Mouse (Mus musculus) layer of hippocampus, adult 11-12 months (tissue): ENCODE measurements at regions not wholly inside any gene's neighbourhood (a gene's known extent, or its start where the extent isn't known, plus 50 kb on each side); places are given as distances from the start of the nearest gene placed in this dataset.
A peak's percentile ranks its signal among the peaks of the same experiment; 100 is the strongest.

Experiments
- DNase-seq: peaks from one replicate; pipeline ENCODE4 v3.0.0; 2022; ENCODE audit warnings: low spot score

- no peak for DNase-seq
Measured at GRCm38 (mm10) chr2:10816374-10816773, 355.5 kb upstream of the Prkcq start.

GRCm38 (mm10) chr2:10825278-10826133 is 346.4 kb upstream of the Prkcq start:
- peak; percentile 39 for DNase-seq

DNA sequence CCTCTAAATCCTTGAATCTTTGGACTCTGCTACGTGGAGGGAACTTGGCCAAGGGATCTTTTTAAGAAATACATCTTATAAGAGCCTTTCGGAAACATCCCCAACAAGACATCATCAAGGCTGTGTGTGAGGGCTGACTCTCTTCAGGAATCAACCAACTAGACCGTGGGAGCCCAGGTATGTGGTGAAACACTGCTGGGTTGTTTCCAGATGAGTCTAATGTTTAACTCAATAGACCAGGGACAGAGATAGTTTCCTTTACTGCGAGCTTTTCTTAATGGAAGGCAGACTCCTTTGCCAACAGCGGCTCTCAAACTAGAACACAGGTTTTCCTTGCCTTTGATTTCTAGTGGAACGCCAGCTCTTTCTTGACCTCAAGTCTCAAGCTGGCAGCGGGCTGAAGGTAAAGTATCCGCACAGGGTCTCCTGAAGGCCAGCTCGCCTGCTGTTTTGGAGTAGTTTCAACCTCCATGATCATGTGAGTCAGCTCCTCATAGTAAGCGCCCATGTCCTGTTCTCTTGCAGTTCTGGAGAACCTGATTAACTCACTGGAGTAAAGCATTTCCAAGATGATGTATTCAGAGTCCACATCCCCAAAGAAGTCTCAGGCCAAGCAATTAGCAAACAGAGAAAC is 345.7 kb upstream of the Prkcq start:
- no peak for DNase-seq

GRCm38 (mm10) chr2:10839976-10840375 is 331.9 kb upstream of the Prkcq start:
- DNase-seq = no peak

GRCm38 (mm10) chr2:10861654-10862292 is 310.1 kb upstream of the Prkcq start:
- DNase-seq = no peak

DNA sequence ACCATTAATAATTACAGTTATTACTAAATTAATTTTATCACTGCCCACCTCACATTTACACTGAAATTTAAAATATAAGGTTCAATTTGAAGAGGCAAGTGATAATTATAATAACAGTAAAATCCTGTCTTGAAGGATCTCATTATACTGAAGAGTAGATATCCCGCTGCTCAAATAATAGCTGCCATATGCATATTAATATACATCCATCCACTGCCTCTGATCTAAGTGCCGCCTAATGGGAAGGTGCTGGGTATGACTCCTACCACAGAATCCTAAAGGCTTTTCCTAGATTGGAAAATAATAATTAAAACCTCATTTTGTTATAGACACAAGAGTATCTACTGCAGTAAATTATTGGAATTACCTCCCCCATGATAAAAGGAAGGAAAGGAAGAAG is 307.5 kb upstream of the Prkcq start:
- no peak for DNase-seq

DNA sequence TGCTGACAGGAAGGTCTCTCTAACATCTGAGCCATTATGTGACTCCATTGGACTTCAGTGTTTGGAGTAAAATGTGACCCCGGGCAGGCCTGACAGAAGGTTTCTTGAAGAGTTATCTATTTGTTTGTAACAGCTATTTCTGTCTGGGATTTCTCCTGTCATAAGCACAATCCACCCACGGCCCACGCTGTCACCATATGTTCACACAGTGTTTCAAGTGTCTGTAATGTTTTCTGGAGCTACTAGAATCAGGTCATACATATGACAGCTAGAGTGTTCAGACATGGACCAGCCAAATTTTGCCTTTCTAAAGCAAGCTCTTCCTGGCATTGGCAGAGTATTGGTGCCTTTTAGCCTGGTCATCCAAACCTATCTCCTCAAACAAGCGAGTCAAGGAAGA is 297.6 kb upstream of the Prkcq start:
- peak; percentile 58 for DNase-seq

DNA sequence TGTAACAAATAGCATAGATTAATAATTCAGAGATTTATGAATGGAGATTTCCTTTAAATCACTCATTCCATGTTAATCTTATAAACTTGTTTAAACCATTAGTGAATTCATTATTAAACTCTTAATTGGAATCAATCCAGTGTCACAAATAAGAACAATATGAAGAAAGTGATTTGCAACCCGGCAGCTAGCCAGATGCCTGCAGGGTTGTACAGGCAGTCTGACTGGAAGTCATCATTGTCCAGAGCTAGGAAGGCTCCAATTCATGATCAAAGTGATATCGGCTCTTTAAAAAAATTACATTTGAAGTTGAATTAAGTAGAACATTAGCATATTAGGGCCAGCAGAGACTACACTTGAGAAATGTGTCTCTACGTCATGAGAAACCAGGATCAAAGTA is 270.0 kb upstream of the Prkcq start:
- DNase-seq = no peak

GRCm38 (mm10) chr2:10919955-10920354 is 252.0 kb upstream of the Prkcq start:
- DNase-seq = no peak

- DNase-seq = no peak
Measured at GRCm38 (mm10) chr2:10920686-10921485, 251.0 kb upstream of the Prkcq start.

DNA sequence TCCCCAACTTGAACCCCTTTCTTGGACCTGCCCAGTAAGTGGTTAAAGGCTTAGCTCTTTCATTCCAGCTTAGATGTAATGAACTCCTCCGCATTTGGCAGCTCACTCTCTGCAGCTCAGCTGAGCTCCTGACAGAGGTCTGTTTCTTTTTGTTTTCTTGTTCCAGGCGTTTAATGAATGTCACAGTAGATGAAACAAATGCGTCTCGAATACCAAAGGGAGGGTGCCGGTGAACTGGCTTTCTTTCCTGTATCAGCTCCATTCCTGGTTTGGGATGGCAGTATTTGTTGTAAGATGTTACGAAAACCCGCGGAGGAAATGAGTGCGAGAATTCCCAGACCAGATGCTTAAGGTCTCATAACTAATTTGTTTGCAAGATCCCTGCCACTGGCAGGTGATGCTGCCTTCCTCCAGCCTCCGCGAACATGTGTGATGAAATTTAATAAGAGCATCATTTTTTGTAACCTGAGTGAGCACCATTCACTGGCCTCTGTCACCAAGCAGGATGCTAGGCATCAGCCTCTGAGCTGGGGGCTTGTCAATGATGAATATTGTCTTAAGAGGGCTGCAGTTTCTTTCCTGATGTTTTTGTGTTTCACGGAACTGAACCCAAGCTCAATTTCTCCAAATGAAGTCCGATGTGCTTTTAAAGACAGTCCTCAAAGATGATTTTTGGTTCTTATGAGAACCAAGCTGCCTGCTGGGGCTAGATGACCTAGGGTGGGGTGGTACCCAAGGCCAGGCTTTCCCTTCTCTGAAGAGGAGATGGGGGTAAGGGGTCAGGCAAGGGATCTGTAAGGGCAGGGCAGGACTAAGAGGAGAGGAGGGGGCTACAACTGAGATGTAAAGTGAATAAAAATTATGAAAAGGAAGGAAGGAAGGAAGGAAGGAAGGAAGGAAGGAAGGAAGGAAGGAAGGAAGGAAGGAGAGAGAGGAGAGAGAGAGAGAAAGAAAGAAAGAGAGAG is 250.1 kb upstream of the Prkcq start:
- DNase-seq = peak; percentile 7

- no peak for DNase-seq
Measured at GRCm38 (mm10) chr2:10923984-10924383, 247.9 kb upstream of the Prkcq start.

DNA sequence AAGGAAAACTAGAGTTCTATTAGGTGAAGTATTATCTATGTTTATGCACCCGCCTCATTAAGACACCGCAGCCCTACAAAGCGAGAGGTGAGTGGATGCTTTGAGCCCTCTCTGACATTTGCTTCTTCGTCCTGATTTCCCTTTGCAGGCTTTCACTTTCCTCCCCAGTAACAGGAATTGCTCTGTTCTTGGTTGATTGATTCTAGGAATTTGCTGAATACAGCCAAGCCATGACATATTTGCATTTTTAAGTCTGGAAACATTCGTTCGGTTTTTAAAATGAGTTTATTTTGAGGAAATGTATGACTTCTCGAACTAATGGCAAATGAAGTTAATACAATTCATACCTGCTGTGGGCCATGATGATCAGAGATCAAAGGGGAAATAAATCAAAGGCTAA is 246.5 kb upstream of the Prkcq start:
- DNase-seq = no peak

GRCm38 (mm10) chr2:10937405-10937804 is 234.5 kb upstream of the Prkcq start:
- DNase-seq = no peak

GRCm38 (mm10) chr2:10965224-10965623 is 206.7 kb upstream of the Prkcq start:
- no peak for DNase-seq

GRCm38 (mm10) chr2:10966891-10967290 is 205.0 kb upstream of the Prkcq start:
- no peak for DNase-seq

DNA sequence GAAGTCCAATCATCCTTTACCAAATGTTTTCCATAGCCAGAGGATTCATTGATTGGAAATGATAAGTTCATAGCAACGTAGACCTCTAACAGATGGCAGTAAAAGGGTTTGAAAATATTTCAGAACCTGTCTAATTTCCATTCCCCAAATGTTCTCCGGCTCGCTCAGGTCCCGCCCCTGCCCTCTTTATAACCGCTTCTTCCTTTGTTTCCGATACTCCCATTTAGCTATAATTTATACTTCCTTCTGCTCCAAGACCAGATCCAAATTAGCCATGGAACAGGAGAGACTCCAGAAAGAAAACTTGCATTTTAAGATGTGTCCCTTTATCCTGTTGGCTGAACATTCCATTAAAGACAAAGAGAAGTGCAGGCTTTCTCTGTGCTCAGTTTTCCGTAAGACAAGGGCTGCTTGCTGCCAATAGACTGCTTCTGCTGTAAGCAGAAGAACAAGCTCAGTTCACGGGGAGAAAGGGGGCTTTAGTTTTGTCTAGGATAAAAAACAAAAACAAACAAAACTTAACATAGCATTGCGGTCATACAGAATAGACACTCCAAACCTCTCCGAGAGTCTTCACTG is 202.7 kb upstream of the Prkcq start:
- DNase-seq = no peak

DNA sequence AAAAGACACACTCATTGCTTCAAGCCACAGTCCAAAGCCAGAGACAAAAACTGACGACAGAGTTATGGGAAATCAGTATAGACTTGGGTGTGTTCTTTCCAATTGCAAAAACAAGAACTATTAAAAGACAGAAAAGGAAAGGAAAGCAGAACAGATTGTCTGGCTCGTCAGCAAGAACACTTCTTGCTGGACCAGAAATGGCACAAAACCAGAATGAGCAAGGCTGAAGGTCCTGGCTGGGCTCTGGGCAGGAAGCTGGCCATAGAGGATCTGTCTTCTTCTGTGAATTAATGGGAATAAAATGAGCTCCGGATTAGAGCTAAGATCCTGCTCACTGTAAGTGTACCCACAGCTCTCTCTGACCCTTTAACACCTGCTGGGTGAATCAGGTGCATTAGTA is 199.9 kb upstream of the Prkcq start:
- no peak for DNase-seq

GRCm38 (mm10) chr2:10978772-10979171 is 193.1 kb upstream of the Prkcq start:
- no peak for DNase-seq

DNA sequence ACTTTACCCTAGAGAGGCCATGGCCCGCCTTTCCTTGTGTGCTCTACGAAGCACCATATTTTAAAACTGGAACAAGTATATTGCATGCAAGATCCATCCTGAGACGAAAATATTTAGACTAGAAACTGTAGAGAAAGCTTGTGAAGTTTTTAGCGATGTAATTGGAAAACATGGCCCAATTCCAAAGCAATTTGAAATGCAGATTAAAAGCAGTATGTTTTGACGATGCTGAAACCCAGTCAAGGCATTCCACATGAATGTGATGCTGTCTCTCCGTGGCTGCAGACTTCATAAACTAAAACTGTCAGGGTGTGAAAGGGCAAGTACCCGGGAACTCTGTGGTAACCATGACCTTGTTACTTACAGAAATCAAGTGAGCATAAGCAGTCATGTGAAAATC is 185.8 kb upstream of the Prkcq start:
- DNase-seq = no peak
